Mouse (Mus musculus) small intestine, adult 2 months (tissue): ENCODE results near the gene Zfyve28. TPM values are rescaled to one million over a fixed set of nuclear protein-coding genes. Genes with fewer than 3 reads are reported as not detected.
A peak's percentile ranks its signal among the peaks of the same experiment; 100 is the strongest.

Source experiments
- H3K27ac ChIP-seq: fragments of 200-500 bp; 2 replicates; pipeline ENCODE4 v1.5.1; 2012; ENCODE audit warnings: low read depth, low read length, control low read depth, inconsistent platforms; ENCODE audit not compliant: insufficient read depth
- H3K27me3 ChIP-seq: fragments of 200-500 bp; 2 replicates; pipeline ENCODE4 v1.6.1; 2012; ENCODE audit warnings: mild to moderate bottlenecking, moderate library complexity, low read length, inconsistent platforms; ENCODE audit not compliant: control insufficient read depth, insufficient read depth
- H3K36me3 ChIP-seq: fragments of 200-500 bp; 2 replicates; pipeline ENCODE4 v1.6.1; 2012; ENCODE audit warnings: mild to moderate bottlenecking, low read length, control low read depth, inconsistent platforms; ENCODE audit not compliant: control insufficient read depth, insufficient read depth
- H3K4me1 ChIP-seq: fragments of 200-500 bp; 2 replicates; pipeline ENCODE4 v1.6.1; 2012; ENCODE audit warnings: low read length, inconsistent platforms, mixed read lengths; ENCODE audit not compliant: control insufficient read depth, insufficient read depth, insufficient read length
- H3K4me3 ChIP-seq: fragments of 200-500 bp; 2 replicates; pipeline ENCODE4 v1.5.1; 2012; ENCODE audit warnings: low read depth, mild to moderate bottlenecking, control low read depth, inconsistent platforms, low read length, moderate library complexity
- CTCF ChIP-seq: fragments of 200-500 bp; IDR thresholded peaks from 2 replicates; pipeline ENCODE4 v1.5.1; 2012; ENCODE audit warnings: low read depth, mild to moderate bottlenecking, control low read depth, inconsistent platforms, low read length, moderate library complexity, mixed read lengths; ENCODE audit not compliant: insufficient replicate concordance, insufficient read length; ENCODE audit errors: extremely low read depth
- POLR2A ChIP-seq: fragments of 200-500 bp; IDR thresholded peaks from 2 replicates; pipeline ENCODE4 v1.6.1; 2012; ENCODE audit warnings: low read depth, mild to moderate bottlenecking, control low read depth, inconsistent platforms, low read length, moderate library complexity
- WGBS: fragments of 180-500 bp; shearing (Covaris S2); methylation state at CpG from one replicate; pipeline ENCODE4 v1.1.7; 2018; 5-methylcytosine and 5-hydroxymethylcytosine counted together
- polyA plus RNA-seq: library from polyadenylated mRNA; depleted of rRNA; stranded (reverse); fragments of >200 nt; gene quantifications from 2 replicates; pipeline ENCODE4 v1.2.3, GENCODE M21; 2012; rRNA removed

The Zfyve28 gene
- 1.5 and 1.7 TPM in 2 replicates for polyA plus RNA-seq

GRCm38 (mm10) chr5:34288154-34288716 lies at the start of gene Zfyve28, which contains the start of gene Cfap99:
Zfyve28 (minus strand) TSS chr5:34288449.
Cfap99 (plus strand) TSS chr5:34288600.
- TF ChIP-seq CTCF (no peak), POLR2A (no peak)
- Histone ChIP-seq H3K27me3 (peaks cover 30% of the 10 kb centered on the region), H3K4me3 (peak within 1 kb of the TSS; percentile 57), H3K4me1 (peaks cover 7% of the 10 kb centered on the region), H3K27ac (no peak within 1 kb of the TSS), H3K36me3 (no peaks in the 10 kb centered on the region)
- under 1% methylated on average over 83 of the region's 83 CpGs for WGBS

DNA sequence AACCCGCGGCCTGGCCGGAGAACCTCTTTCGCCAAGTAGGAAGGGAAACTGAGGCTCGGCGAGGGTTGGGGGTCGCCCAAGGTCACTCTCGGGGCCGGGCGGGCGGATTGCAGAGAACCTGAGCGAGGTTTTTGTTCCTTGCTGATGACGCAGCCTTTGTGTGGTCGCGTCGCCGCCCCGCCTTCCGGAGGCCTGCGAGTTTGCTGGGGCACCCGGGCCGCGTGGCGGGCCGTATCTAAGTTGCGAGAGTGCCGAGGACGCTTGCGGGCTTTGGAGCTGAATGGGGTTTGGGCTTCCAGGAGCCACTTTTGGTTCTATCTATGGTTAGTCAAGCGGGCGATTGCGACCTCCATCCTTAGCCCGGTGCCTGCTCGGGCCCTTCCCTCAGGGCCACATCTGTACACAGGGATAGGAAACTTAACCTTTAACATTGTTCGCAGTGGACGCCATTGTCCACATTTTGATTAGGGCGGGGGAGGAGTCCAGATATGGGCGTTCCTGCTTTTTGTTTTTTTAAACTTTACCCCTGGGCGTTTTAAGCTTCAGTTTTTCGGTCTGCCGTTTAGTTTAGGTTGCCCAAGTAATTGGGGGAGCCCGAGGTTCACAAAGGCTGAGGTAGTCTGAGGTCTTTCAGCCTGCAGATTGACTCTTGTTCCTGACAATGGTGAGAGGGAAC lies 48.7 kb upstream of the Zfyve28 start:
- H3K27ac ChIP-seq, result peak overlapping the region; percentile 57
- TF ChIP-seq CTCF, result no peak
- H3K4me3 ChIP-seq, result peak overlapping the region; percentile 98
- no peaks in the 10 kb centered on the region; the same call in 1 of the 2 replicates for H3K4me1 ChIP-seq
- no peaks in the 10 kb centered on the region for H3K27me3 ChIP-seq
- H3K36me3 ChIP-seq, result no peaks in the 10 kb centered on the region
- under 1% methylated on average over 42 of the region's 42 CpGs for WGBS

DNA sequence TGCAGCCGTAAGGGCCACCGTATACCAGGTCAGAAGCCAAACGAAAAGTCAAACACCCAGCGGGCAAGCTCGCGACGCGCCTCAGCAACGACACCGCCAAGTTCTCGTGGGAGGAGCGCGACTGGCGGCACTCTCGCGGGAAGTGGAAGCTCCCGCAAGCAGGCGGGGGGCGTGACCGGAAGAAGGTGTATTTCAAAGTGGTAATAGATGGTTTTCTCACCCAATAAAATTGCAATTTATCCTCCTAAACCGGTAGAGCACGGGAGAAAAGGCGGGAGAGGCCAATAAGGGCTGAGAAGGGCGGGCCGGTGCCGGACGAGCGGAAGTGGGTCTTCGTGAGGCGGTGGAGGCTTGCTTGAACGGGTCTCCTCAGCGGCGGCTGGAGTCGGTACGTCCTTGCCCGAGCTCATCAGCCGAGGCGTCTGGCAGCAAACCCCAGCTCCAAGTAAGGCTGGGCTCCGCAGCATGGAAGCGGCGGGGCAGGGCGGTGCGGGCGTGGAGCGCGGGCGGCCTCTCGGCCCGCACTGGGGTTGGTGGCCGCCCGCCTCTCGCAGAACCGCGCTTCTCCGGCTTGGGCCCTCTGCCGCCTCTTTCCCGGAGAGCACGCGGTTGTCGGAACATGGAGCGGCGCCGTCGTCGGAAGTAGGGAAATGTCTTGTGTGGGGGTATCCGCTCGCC lies 48.0 kb upstream of the Zfyve28 start, which contains the start of gene Rnf4:
TSS of gene Rnf4 (plus strand) at position 193 of the 678 bp plus-strand sequence.
- Histone ChIP-seq H3K27ac (peak within 1 kb of the TSS; percentile 89), H3K27me3 (no peaks in the 10 kb centered on the region), H3K4me1 (no peaks in the 10 kb centered on the region; the same call in 1 of the 2 replicates), H3K36me3 (no peaks in the 10 kb centered on the region), H3K4me3 (peak within 1 kb of the TSS; percentile 98)
- WGBS, result under 1% methylated on average over 67 of the region's 67 CpGs
- TF ChIP-seq POLR2A (peak; percentile 82), CTCF (no peak)

DNA sequence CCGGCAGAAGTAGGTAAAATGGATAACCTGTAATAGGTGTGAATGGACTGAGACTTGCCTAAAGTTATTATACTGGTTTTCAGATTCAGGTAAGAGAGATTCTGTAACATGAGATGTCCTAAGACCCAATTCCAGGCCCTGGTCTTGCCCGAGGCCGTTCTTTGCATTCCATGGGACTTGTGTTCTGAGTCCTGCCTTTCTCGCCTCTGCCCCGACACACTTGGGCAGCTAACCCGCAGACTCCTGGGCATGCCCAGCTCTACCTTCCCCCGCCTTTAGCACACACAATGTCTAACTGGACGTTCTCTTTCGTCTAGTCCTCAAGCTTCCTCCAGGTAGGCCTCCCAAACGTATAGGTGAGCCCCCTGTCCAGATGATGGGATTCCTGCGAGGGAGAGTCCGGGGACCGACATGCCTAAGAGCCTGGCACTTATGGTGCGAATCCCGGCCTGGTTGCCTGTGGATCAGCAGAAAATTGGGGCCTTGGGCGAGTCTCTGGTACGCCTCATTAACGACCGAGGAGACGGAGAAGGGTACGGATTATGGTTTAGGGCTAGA lies 47.4 kb upstream of the Zfyve28 start:
- no peaks in the 10 kb centered on the region for H3K27me3 ChIP-seq
- TF ChIP-seq CTCF (no peak), POLR2A (no peak)
- H3K4me1 ChIP-seq, result no peaks in the 10 kb centered on the region; the same call in 1 of the 2 replicates
- 1% methylated on average over 21 of the region's 21 CpGs for WGBS
- no peaks in the 10 kb centered on the region for H3K36me3 ChIP-seq
- peak overlapping the region; percentile 86 for H3K4me3 ChIP-seq
- H3K27ac ChIP-seq, result peak overlapping the region; percentile 89

- no peaks in the 10 kb centered on the region for H3K27me3 ChIP-seq
- H3K4me1 ChIP-seq, result no peaks in the 10 kb centered on the region; the same call in 1 of the 2 replicates
- no peak overlapping the region for H3K27ac ChIP-seq
- TF ChIP-seq CTCF (no peak), POLR2A (no peak)
- WGBS, result 86% methylated on average over 1 of the region's 1 CpGs
- H3K4me3 ChIP-seq, result no peak overlapping the region
- H3K36me3 ChIP-seq, result no peaks in the 10 kb centered on the region
Observed at GRCm38 (mm10) chr5:34334081-34334480, 45.8 kb upstream of the Zfyve28 start.

DNA sequence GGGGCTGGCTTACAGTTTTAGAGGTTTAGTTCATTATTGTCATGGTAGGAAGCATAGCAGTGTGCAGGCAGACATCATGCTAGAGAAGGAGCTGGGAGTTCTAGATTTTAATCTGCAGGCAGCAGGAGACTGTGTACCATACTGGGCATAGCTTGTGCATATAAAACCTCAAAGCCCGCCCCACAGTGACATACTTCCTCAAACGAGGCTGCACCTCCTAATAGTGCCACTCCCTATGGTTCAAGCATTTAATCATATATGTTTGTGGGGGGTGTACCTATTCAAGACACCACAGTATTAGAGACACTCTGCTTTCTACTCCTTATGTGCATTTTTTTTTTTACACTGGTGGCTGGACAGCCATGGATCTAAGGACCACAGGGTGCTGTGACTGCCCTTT lies 41.9 kb upstream of the Zfyve28 start:
- Histone ChIP-seq H3K27ac (no peak overlapping the region), H3K36me3 (no peaks in the 10 kb centered on the region), H3K4me1 (no peaks in the 10 kb centered on the region; the same call in 1 of the 2 replicates), H3K4me3 (no peak overlapping the region), H3K27me3 (peaks cover 7% of the 10 kb centered on the region)
- no peak for TF ChIP-seq POLR2A
- no peak for TF ChIP-seq CTCF
- WGBS, result 66% methylated on average over 2 of the region's 2 CpGs

DNA sequence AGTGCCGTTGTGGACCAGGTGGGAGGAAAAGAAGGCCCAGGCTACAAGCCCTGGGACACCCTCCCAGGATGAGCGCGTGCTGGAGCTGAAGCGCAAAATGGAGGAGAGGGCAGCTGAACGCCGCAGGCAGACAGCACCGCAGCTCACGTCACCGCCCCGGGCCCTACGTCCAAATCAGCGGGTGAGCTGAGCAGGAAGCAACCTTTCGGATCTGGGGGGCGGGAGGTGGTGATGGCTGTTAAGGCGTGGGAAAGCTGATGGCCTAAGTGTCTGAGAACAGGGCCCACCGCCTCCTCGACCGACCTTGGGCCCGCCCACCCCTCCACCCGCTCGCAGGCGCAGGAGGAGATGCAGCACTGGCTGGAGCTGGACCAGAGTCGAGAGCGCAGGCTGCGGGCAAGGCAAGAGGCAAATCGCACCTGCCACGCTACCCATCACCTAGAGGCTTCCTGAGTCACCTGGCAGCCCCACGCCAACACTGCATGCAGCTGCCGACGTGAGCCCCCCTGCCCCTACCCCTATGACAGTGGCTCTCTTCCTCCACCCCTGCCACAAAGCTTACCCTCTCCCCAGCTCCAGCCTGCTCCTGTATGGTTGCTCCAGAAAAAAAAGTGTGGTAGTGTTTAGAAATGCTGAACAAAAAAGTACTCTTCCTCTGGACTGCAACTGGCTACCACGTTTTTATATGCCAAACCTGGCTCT lies 38.8 kb upstream of the Zfyve28 start:
- Histone ChIP-seq H3K27ac (no peak overlapping the region), H3K27me3 (peaks cover 7% of the 10 kb centered on the region), H3K36me3 (no peaks in the 10 kb centered on the region), H3K4me1 (no peaks in the 10 kb centered on the region; the same call in 1 of the 2 replicates), H3K4me3 (peak overlapping the region; percentile 50)
- TF ChIP-seq CTCF (no peak), POLR2A (no peak)
- 11% methylated on average over 31 of the region's 31 CpGs for WGBS
